Comparison of ENCODE assay signal across 19 mouse cellular contexts in genomic region chr17:27435225-27435624, GRCm38 (mm10).
DNase-seq lines count a peak whose midpoint lies in the region; ATAC-seq lines count a peak whose summit lies in the region.
"Had no signal": no experiment of that assay in that cellular context is flagged by ENCODE, and none has a peak within 500 bp of the region (broad histone marks: within the 10 kb centered on the region; RNA-seq: fewer than 3 reads in every experiment).

No protein-coding gene starts in this region.

- H3K27ac ChIP-seq in hindbrain, embryonic 13.5 days, result no peak overlapping the region; the same call in 1 of the 2 replicates
- H3K27ac ChIP-seq in hindbrain, embryonic 16.5 days (ENCODE audit: low read depth, low read length), result no peak overlapping the region
- H3K27ac ChIP-seq in neural tube, embryonic 13.5 days (replicated peaks), result 0 out of 2 replicates have a peak overlapping the region, but pooled peaks have one; percentile 42
- H3K27ac ChIP-seq: hindbrain, embryonic 14.5 days; liver, embryonic 13.5 days; stomach, embryonic 15.5 days had no signal

- H3K4me1 ChIP-seq in hindbrain, embryonic 13.5 days (replicated peaks), result peaks cover 39% of the 10 kb centered on the region
- H3K4me1 ChIP-seq in hindbrain, embryonic 16.5 days (ENCODE audit: control insufficient read depth, insufficient read depth, low read depth, low read length), result peaks cover 9% of the 10 kb centered on the region
- peaks cover 46% of the 10 kb centered on the region for H3K4me1 ChIP-seq in neural tube, embryonic 13.5 days (replicated peaks)
- H3K4me1 ChIP-seq: liver, embryonic 13.5 days; stomach, embryonic 15.5 days had no signal

- peaks cover 15% of the 10 kb centered on the region for H3K27me3 ChIP-seq in hindbrain, embryonic 13.5 days
- no peaks in the 10 kb centered on the region for H3K27me3 ChIP-seq in hindbrain, embryonic 16.5 days (replicated peaks; ENCODE audit: control insufficient read depth, insufficient read depth, low read length)
- H3K27me3 ChIP-seq in neural tube, embryonic 13.5 days, result peaks cover 11% of the 10 kb centered on the region
- H3K27me3 ChIP-seq: stomach, embryonic 15.5 days had no signal

- no peak overlapping the region for H3K4me2 ChIP-seq in hindbrain, embryonic 13.5 days
- H3K4me2 ChIP-seq in hindbrain, embryonic 16.5 days (ENCODE audit: low read length), result no peak overlapping the region
- no peak overlapping the region for H3K4me2 ChIP-seq in neural tube, embryonic 13.5 days
- H3K4me2 ChIP-seq: hindbrain, embryonic 14.5 days; liver, embryonic 13.5 days; stomach, embryonic 15.5 days had no signal

- 0 out of 2 replicates have a peak overlapping the region, but pooled peaks have one; percentile 19 for H3K9ac ChIP-seq in hindbrain, embryonic 13.5 days
- no peak overlapping the region for H3K9ac ChIP-seq in hindbrain, embryonic 16.5 days (ENCODE audit: low read depth, low read length)
- H3K9ac ChIP-seq in neural tube, embryonic 13.5 days, result no peak overlapping the region
- H3K9ac ChIP-seq: hindbrain, embryonic 14.5 days; liver, embryonic 13.5 days; stomach, embryonic 15.5 days had no signal

- no peak for DNase-seq in neural tube, embryonic 10.5 days (ENCODE audit: extremely low spot score, low spot score)
- DNase-seq in cerebellum, postnatal 10 days, result peak; percentile 69 to 70
- DNase-seq in left cerebral cortex, postnatal 4 days, result no peak
- DNase-seq: adrenal gland, postnatal 14 days; B cell, adult 2 months; liver, embryonic 13.5 days; right cerebral cortex, postnatal 14 days; thymus, adult 2 months had no signal

- no peak overlapping the region for H3K4me3 ChIP-seq in hindbrain, embryonic 13.5 days
- no peak overlapping the region for H3K4me3 ChIP-seq in hindbrain, embryonic 16.5 days (ENCODE audit: low read length)
- H3K4me3 ChIP-seq in neural tube, embryonic 13.5 days, result no peak overlapping the region
- H3K4me3 ChIP-seq: liver, embryonic 13.5 days; stomach, embryonic 15.5 days had no signal

- H3K36me3 ChIP-seq in hindbrain, embryonic 13.5 days, result no peaks in the 10 kb centered on the region
- H3K36me3 ChIP-seq in hindbrain, embryonic 16.5 days (ENCODE audit: control insufficient read depth, insufficient read depth, low read length), result no peaks in the 10 kb centered on the region
- H3K36me3 ChIP-seq in neural tube, embryonic 13.5 days, result no peaks in the 10 kb centered on the region
- H3K36me3 ChIP-seq: liver, embryonic 13.5 days; stomach, embryonic 15.5 days had no signal

- intact Hi-C loops in left cerebral cortex, postnatal 4 days (cut with DNase I), result no loop called here

- no peak for ATAC-seq in hindbrain, embryonic 13.5 days (ENCODE audit: low FRiP score)
- ATAC-seq in hindbrain, embryonic 16.5 days, result no peak
- ATAC-seq in neural tube, embryonic 13.5 days (ENCODE audit: low read depth), result no peak
- ATAC-seq in erythroid progenitor cell, adult 5-6 weeks (replicated peaks; ENCODE audit: low FRiP score, poor library complexity, severe bottlenecking), result no peak
- ATAC-seq: activated CD4-positive, CD25-positive, alpha-beta regulatory T cell, adult 4 months; forebrain, embryonic 14.5 days; intestine, embryonic 16.5 days; midbrain, embryonic 16.5 days; Patski had no signal

- WGBS in hindbrain, embryonic 13.5 days, result 96% methylated on average over 15 of the region's 15 CpGs
- 91% methylated on average over 15 of the region's 15 CpGs for WGBS in hindbrain, embryonic 16.5 days
- 96% methylated on average over 15 of the region's 15 CpGs for WGBS in neural tube, embryonic 13.5 days

- no peaks in the 10 kb centered on the region for H3K9me3 ChIP-seq in hindbrain, embryonic 13.5 days
- no peaks in the 10 kb centered on the region for H3K9me3 ChIP-seq in hindbrain, embryonic 16.5 days (ENCODE audit: control insufficient read depth, low read length)
- no peaks in the 10 kb centered on the region for H3K9me3 ChIP-seq in neural tube, embryonic 13.5 days
- H3K9me3 ChIP-seq: liver, embryonic 13.5 days; stomach, embryonic 15.5 days had no signal

Comparison
In these comparisons a context has a peak if more than half of its experiments do, and no peak if none do; other contexts are left out.
1. DNase-seq: peak in cerebellum, postnatal 10 days (2 of 2); none in neural tube, embryonic 10.5 days (single experiment) and left cerebral cortex, postnatal 4 days (single experiment).